Mouse (Mus musculus) myocyte (in vitro differentiated cells): ENCODE measurements around the gene Tcf7.

Experiments
- CEBPB ChIP-seq: IDR thresholded peaks from 2 replicates; pipeline ENCODE4 v1.6.1; 2011; ENCODE audit warnings: mild to moderate bottlenecking, moderate library complexity; ENCODE audit not compliant: poor library complexity, insufficient read depth, severe bottlenecking
- E2F4 ChIP-seq: IDR thresholded peaks from one replicate; pipeline ENCODE4 v1.6.1; 2011; ENCODE audit warnings: mild to moderate bottlenecking, control low read depth, moderate library complexity; ENCODE audit not compliant: insufficient read depth
- MAX ChIP-seq: IDR thresholded peaks from one replicate; pipeline ENCODE4 v1.6.1; 2011; ENCODE audit warnings: low read depth, mild to moderate bottlenecking, control low read depth
- MYOD1 ChIP-seq, 3 experiments: IDR thresholded peaks; one replicate each; pipeline ENCODE4 v1.6.1; 2011; ENCODE audit warnings: control low read depth in 2 of 3, low read depth in 2 of 3, mild to moderate bottlenecking in 2 of 3, moderate library complexity in 1 of 3; ENCODE audit not compliant: insufficient read length in 2 of 3, control insufficient read depth in 1 of 3
- MYOG ChIP-seq, 3 experiments: IDR thresholded peaks; one replicate each; pipeline ENCODE4 v1.6.1; 2011; ENCODE audit warnings: control low read depth in 2 of 3, low read depth in 2 of 3, mild to moderate bottlenecking in 2 of 3; ENCODE audit not compliant: insufficient read length in 2 of 3, control insufficient read depth in 1 of 3, insufficient read depth in 1 of 3
- POLR2A ChIP-seq: IDR thresholded peaks from one replicate; pipeline ENCODE4 v1.6.1; 2011; ENCODE audit warnings: low read depth, mild to moderate bottlenecking, control low read depth, moderate library complexity; ENCODE audit not compliant: insufficient read length
- POLR2AphosphoS2 ChIP-seq: IDR thresholded peaks from one replicate; pipeline ENCODE4 v1.6.1; 2011; ENCODE audit warnings: low read depth, control low read depth; ENCODE audit not compliant: insufficient read length
- REST ChIP-seq: IDR thresholded peaks from one replicate; pipeline ENCODE4 v1.6.1; 2011; ENCODE audit warnings: mild to moderate bottlenecking, control low read depth, moderate library complexity; ENCODE audit not compliant: insufficient read depth, insufficient read length
- SRF ChIP-seq: IDR thresholded peaks from one replicate; pipeline ENCODE4 v1.6.1; 2011; ENCODE audit warnings: low read depth; ENCODE audit not compliant: control insufficient read depth, insufficient read length
- TCF12 ChIP-seq: IDR thresholded peaks from one replicate; pipeline ENCODE4 v1.6.1; 2011; ENCODE audit warnings: mild to moderate bottlenecking, control low read depth; ENCODE audit not compliant: poor library complexity, insufficient read depth, severe bottlenecking
- TCF3 ChIP-seq: IDR thresholded peaks from one replicate; pipeline ENCODE4 v1.6.1; 2011; ENCODE audit warnings: low read depth, control low read depth; ENCODE audit not compliant: insufficient read length
- USF1 ChIP-seq: IDR thresholded peaks from one replicate; pipeline ENCODE4 v1.6.1; 2011; ENCODE audit warnings: low read depth, mild to moderate bottlenecking, control low read depth, moderate library complexity

DNA sequence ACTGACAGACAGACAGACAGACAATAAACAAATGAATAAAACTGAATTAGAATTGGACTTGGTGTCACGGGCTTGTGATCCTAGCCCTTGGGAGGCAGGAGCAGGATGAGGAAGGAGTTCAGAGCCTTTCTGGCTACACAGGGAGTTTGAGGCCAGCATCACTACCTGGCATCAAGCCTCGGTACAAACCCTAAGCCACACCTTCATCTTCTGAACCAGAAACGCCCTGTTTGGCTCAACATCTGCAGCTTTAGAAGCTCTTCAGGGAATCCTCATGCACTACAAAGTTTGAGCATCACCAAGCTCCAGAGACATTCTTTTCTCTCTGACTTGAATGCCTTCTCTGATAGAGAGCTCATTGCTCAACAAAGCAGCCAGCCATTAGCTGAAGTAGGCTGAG, 38.7 kb upstream of the Tcf7 start:
- TF ChIP-seq POLR2A, result no peak
- no peak for TF ChIP-seq REST
- TF ChIP-seq USF1, result no peak
- no peak for TF ChIP-seq E2F4
- no peak for TF ChIP-seq TCF3
- TF ChIP-seq TCF12, result no peak
- TF ChIP-seq MYOG (IDR thresholded peaks at IDR 0.05; ENCODE audit: control insufficient read depth in 1 of 3, insufficient read depth in 1 of 3, insufficient read length in 2 of 3, low read depth in 2 of 3), result no peak
- no peak for TF ChIP-seq MYOD1 (IDR thresholded peaks at IDR 0.05; ENCODE audit: control insufficient read depth in 1 of 3, insufficient read length in 2 of 3, low read depth in 2 of 3)
- TF ChIP-seq MAX, result no peak
- no peak for TF ChIP-seq POLR2AphosphoS2
- no peak for TF ChIP-seq CEBPB
- no peak for TF ChIP-seq SRF
